Mouse (Mus musculus): ENCODE results near the gene Cdc6.

GRCm38 (mm10) chr11:98925265-98925721, 17.7 kb downstream of the Cdc6 start:
- TF ChIP-seq CTCF (IDR thresholded peaks at IDR 0.05) (no peak), POLR2A (IDR thresholded peaks at IDR 0.05; ENCODE audit: insufficient read depth, low read depth, low read length) (no peak)

Data from heart, adult 2 months (tissue).